Mouse (Mus musculus) cerebellum, adult 2 months (tissue): Measurements from ENCODE around the gene 1700037H04Rik.

Experiments
- CTCF ChIP-seq: fragments of 200-500 bp; IDR thresholded peaks from 2 replicates; pipeline ENCODE4 v1.5.1; 2011; ENCODE audit warnings: low read depth, mild to moderate bottlenecking, control low read depth, low read length, moderate library complexity, borderline replicate concordance; ENCODE audit not compliant: insufficient read depth
- POLR2A ChIP-seq: fragments of 200-500 bp; IDR thresholded peaks from 2 replicates; pipeline ENCODE4 v1.6.1; 2011; ENCODE audit warnings: low read length, control low read depth, borderline replicate concordance; ENCODE audit not compliant: insufficient read depth

DNA sequence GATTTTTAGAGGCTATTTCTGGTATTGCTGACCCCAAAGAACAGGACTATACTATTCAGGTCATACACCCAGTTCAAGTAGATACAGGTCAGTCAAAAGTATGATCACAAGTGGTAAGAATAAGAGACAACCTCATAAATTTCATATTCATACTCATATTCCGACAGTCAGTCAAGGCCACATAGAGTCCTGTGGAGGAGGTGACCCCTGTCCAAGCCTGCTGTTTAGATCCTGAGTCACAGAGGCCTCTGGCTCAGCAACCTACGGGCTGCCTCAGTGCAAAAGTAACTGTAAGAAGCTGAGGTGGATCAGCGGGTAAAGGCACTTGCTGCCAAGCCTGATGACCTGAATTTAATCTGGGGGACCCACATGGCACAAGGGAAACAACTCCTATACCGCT lies 5.8 kb downstream of the 1700037H04Rik start:
- TF ChIP-seq CTCF (no peak), POLR2A (no peak)
